Mouse (Mus musculus) intestine, embryonic 14.5 days (tissue): ENCODE measurements around the gene Ube2ql1. TPM values are rescaled to one million over a fixed set of nuclear protein-coding genes. Genes with fewer than 3 reads are reported as not detected.
A peak's percentile ranks its signal among the peaks of the same experiment; 100 is the strongest.

Experiments
- ATAC-seq: fragments of 200-750 bp; cut with Nextera tagmentation; replicated peaks from 2 replicates; pipeline ENCODE4 v1.8.0; 2017; ENCODE audit warnings: low read depth, moderate number of reproducible peaks, moderate TSS enrichment, moderate library complexity; ENCODE audit not compliant: low FRiP score, low TSS enrichment
- DNase-seq: peaks from one replicate; pipeline ENCODE4 v3.0.0-alpha.2; 2018; ENCODE audit warnings: low spot score
- H3K27ac ChIP-seq: fragments of 300-500 bp; sonication (generic); 2 replicates; pipeline ENCODE4 v1.5.1; 2014; ENCODE audit warnings: low read depth, mild to moderate bottlenecking, control low read depth
- H3K27me3 ChIP-seq: fragments of 300-500 bp; sonication (generic); replicated peaks from 2 replicates; pipeline ENCODE4 v1.6.1; 2014; ENCODE audit warnings: low read length, control low read depth; ENCODE audit not compliant: control insufficient read depth, insufficient read depth
- H3K36me3 ChIP-seq: fragments of 300-500 bp; sonication (generic); 2 replicates; pipeline ENCODE4 v1.6.1; 2014; ENCODE audit warnings: low read length, control low read depth; ENCODE audit not compliant: control insufficient read depth, insufficient read depth
- H3K4me1 ChIP-seq: fragments of 300-500 bp; sonication (generic); replicated peaks from 2 replicates; pipeline ENCODE4 v1.6.1; 2014; ENCODE audit warnings: low read length, control low read depth, mixed read lengths; ENCODE audit not compliant: control insufficient read depth, insufficient read depth
- H3K4me2 ChIP-seq: fragments of 300-500 bp; sonication (generic); 2 replicates; pipeline ENCODE4 v1.6.1; 2014; ENCODE audit warnings: low read length
- H3K4me3 ChIP-seq: fragments of 300-500 bp; sonication (generic); 2 replicates; pipeline ENCODE4 v1.5.1; 2014; ENCODE audit warnings: low read depth, low read length, control low read depth, mixed read lengths
- H3K9ac ChIP-seq: fragments of 300-500 bp; sonication (generic); 2 replicates; pipeline ENCODE4 v1.6.1; 2014; ENCODE audit warnings: mild to moderate bottlenecking, low read length
- H3K9me3 ChIP-seq: fragments of 300-500 bp; sonication (generic); 2 replicates; pipeline ENCODE4 v1.6.1; 2016; ENCODE audit warnings: low read length, control low read depth; ENCODE audit not compliant: control insufficient read depth
- WGBS: fragments of 180-500 bp; shearing (Covaris S2); extraction: QIAGEN DNeasy Blood & Tissue Kit; methylation state at CpG from one replicate; pipeline ENCODE4 v1.1.7; 2014; 5-methylcytosine and 5-hydroxymethylcytosine counted together
- polyA plus RNA-seq: library from polyadenylated mRNA; unstranded; fragments of >200 nt; fragmentation: Nextera tagmentation; extraction: Ambion mirVana; gene quantifications from 2 replicates; pipeline ENCODE4 v1.2.1, GENCODE M21; 2014

Gene Ube2ql1
- polyA plus RNA-seq, 1 experiment from 2014 or later: 0.27 TPM

DNA sequence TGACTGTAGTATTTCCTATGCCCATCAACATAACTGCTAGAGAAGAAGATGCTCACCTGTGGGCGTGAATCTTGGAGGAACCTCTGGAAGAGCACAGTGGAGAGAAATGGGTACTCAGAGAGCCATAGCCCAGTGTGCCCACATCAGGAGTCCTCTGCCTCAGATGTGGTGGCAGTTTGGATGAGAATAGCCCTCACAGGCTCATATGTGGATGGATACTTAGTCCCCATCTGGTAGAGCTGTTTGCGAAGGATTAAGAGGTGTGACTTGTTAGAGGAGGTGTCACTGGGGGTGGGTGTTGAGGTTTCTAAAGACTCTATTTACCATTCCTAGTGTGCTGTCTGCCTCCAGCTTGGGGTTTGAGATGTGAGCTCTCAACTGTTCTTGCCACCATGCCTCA, 13.2 kb upstream of the Ube2ql1 start:
- Histone ChIP-seq H3K9ac (no peak overlapping the region), H3K4me2 (no peak overlapping the region)

DNA sequence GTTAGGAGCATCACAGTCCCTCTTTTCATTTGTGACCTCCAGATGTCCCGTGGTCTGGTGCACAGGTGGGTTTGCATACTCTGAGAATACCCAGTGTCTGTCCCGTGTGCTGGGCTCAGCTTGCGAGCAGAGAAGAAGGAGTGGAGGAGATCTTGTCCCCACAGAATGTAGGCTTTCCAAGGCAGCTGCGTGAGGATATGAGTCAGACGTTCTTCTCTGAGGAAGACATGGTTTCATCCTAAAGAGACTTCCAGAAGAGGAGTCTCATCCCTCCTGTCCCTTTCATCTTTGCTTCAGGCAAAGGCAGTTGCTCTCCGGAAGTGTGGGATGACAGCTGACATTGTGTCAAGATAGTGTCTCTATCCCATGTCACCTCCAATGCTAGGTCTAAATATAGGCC, 11.8 kb upstream of the Ube2ql1 start:
- no peak overlapping the region for H3K4me3 ChIP-seq
- DNase-seq: no peak
- WGBS: 88% methylated on average over 6 of the region's 6 CpGs
- H3K27me3 ChIP-seq: no peaks in the 10 kb centered on the region
- no peaks in the 10 kb centered on the region for H3K4me1 ChIP-seq
- no peak overlapping the region for H3K9ac ChIP-seq
- H3K27ac ChIP-seq: no peak overlapping the region
- no peaks in the 10 kb centered on the region for H3K36me3 ChIP-seq
- H3K4me2 ChIP-seq: no peak overlapping the region
- no peaks in the 10 kb centered on the region for H3K9me3 ChIP-seq
- ATAC-seq: no peak

More for the DNA sequence above, 13.2 kb upstream of the Ube2ql1 start:
- DNase-seq (no peak), ATAC-seq (no peak)
- no peaks in the 10 kb centered on the region for H3K9me3 ChIP-seq
- no peaks in the 10 kb centered on the region for H3K4me1 ChIP-seq
- WGBS: 58% methylated on average over 2 of the region's 2 CpGs
- H3K27me3 ChIP-seq: no peaks in the 10 kb centered on the region
- H3K4me3 ChIP-seq: no peak overlapping the region
- H3K36me3 ChIP-seq: no peaks in the 10 kb centered on the region
- H3K27ac ChIP-seq: no peak overlapping the region

DNA sequence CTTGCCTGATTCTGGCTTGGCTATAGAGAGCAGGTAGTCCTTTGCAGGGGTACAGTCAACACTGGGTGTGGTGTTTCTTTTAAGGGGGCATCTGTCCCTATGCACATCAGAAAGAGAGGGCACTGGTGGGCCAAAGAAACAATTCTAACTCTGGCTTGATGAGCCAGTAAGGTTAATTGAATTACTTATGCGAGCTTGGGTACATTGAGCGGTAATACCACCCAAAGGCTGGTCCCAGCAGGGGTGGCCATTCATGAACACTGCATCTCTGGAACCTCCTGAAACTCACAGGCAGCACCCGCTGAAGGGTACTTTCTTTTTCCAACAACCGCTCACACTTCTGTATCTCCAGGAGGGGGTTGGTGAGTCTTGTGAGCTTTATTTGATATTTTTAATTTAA, 9.1 kb upstream of the Ube2ql1 start:
- H3K9me3 ChIP-seq: no peaks in the 10 kb centered on the region; the same call in 1 of the 2 replicates
- H3K4me2 ChIP-seq: no peak overlapping the region
- no peaks in the 10 kb centered on the region for H3K36me3 ChIP-seq
- no peak overlapping the region for H3K27ac ChIP-seq
- DNase-seq (no peak), ATAC-seq (no peak)
- 86% methylated on average over 4 of the region's 4 CpGs for WGBS
- H3K4me1 ChIP-seq: no peaks in the 10 kb centered on the region
- no peak overlapping the region for H3K4me3 ChIP-seq
- no peaks in the 10 kb centered on the region for H3K27me3 ChIP-seq
- H3K9ac ChIP-seq: no peak overlapping the region

DNA sequence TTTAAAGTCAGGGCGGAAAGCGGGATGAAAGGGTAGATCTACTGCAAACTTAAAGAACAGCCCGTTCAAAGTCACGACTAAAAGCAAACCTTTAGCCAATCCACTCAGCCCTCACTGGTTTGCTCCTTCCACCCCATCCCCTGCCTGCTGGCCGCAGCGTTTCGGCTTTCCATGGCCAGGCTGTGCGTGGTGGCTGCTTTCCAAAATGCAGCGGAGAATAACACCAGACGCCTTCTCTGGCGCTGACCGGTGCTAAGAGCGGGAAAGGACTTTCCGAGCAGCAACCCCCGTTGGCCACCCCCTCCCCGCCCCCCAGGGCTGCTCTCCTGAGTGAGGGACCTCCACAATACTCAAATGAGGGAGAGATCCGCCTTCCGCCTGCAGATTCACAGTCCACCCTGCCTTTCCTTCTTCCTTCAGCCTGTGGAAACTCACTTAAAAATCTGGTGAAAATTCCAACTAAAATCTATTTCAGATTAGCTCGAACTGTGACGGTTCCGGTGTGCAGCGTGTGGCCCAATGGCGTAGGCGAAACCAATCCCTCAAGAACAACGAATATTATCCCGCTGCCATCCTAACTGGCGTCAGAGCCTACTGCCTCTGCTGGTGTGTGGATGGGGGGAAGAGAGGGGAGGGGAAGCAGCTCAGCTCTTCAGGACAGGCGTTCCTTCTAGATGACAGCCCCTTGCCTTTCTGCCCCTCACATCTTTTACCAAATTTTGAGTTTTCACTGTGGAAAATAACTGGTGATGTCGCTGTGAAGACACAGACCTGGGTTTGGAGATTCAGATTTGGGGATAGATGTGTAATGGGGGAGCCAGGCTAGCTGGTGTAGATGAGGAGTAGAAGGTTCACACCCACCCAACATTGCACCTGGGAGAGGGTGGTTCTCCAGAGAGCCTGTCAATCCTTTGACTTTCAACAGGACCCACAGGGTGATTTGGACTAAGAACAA, 919 bp upstream of the Ube2ql1 start:
- Histone ChIP-seq H3K4me1 (0 out of 2 replicates have a peak, but pooled peaks cover 8% of the 10 kb centered on the region), H3K4me3 (peak overlapping the region; percentile 54), H3K4me2 (peak overlapping the region; percentile 99), H3K9me3 (no peaks in the 10 kb centered on the region; the same call in 1 of the 2 replicates), H3K27ac (no peak overlapping the region), H3K9ac (no peak overlapping the region), H3K36me3 (no peaks in the 10 kb centered on the region), H3K27me3 (peaks cover 49% of the 10 kb centered on the region)
- 0 out of 2 replicates have a peak, but pooled peaks have one; percentile 34 for ATAC-seq
- 2% methylated on average over 29 of the region's 29 CpGs for WGBS
- DNase-seq: peak; percentile 73

DNA sequence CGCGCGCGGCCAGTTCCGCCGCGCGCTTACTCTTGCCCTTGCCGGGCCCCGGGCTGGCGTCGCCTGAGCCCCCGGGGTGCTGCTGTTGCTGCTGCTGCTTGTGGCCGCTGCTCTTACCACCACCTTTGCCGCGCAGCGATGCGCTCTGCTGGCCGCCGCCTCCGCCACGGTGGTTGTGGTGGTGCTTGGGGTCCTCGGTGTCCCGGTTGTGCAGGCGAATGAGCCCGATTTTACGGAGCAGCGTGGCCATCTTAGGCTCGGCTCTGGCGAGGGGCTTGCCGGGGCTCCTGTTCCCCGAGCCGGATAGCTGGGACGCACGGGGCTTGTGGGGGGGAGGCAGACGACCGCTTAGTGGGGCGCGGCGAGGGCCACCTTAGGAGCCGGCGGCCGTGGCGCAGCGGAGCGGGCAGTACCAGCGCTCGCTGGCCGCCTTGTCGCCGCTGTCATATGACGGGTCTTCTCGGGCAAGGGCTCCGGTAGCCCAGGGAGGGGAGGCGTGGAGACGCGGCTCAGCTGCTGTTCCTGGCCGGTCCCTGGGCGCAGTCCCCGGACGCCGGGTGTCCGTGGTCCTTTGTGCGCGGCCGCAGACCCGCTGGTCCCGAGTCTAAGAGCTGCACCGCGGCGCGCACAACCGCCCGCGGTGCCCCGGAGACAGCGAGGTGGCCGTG, 464 bp downstream of the Ube2ql1 start:
- Histone ChIP-seq H3K27ac (no peak overlapping the region), H3K36me3 (no peaks in the 10 kb centered on the region), H3K9me3 (no peaks in the 10 kb centered on the region), H3K9ac (peak overlapping the region; percentile 35), H3K4me3 (peak overlapping the region; percentile 54), H3K4me1 (0 out of 2 replicates have a peak, but pooled peaks cover 8% of the 10 kb centered on the region), H3K27me3 (peaks cover 61% of the 10 kb centered on the region), H3K4me2 (peak overlapping the region; percentile 99)
- DNase-seq (no peak), ATAC-seq (peak; percentile 71)
- 0% methylated on average over 75 of the region's 78 CpGs for WGBS

DNA sequence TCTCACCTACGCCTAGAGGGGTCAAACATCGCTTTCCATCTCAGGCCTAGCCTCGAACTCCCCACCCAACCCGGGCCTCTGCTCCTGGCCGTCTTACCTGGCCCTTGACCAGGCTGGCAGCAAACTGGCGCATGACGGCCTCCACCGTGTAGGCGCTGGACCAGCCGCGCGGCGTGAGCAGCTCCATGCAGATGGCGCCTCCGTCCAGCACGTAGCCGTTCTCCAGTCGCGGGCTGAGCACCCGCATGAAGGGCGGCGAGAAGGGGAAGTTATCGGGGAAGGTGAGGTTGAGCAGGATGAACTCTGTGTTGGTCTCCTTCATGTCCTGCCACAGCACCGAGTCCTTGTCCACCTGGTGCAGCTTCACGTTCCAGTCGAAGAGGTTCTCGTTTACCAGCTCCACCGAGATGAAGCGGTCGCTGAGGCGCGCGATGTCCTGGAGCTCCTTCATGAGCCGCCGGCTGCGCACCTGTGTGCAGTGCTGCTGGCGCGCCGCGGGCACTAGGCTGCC, 1.2 kb downstream of the Ube2ql1 start:
- Histone ChIP-seq H3K27me3 (peaks cover 61% of the 10 kb centered on the region), H3K4me1 (0 out of 2 replicates have a peak, but pooled peaks cover 8% of the 10 kb centered on the region)

DNA sequence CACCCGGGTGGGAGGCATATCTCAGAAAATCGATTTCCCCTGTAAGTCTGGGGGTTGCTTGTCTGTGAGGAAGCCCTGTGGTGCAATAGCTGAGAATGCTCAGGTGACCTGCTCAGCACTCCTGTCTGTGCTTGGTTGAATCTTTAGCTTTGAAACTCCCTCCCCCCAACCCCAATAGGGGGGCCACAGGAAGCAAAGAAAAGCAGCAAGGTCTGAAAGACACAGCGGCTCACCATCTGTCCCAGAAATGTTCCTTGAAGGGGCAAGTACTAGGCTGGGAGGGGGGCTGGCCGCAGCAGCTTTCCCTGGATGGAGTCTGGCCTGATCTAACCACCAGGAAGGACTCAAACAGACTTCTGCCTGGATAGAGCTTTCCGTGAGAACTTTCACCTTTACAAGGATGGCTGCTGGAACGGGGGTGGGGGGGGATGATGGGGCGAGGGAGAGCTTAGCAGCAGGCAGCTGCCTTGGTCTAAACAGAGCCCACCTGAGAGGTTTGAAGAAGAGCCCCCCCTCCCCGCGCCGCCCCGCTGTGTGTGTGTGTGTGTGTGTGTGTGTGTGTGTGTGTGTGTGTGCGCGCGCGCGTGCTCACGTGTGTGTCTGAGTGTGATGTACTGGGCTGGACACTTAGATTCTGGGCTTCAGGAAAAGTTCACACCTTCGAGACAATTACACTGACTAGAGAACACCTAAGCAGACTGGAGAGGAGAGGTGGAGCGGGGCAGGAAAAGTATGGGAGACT, 2.1 kb downstream of the Ube2ql1 start:
- Histone ChIP-seq H3K4me3 (no peak overlapping the region), H3K27me3 (peaks cover 61% of the 10 kb centered on the region), H3K4me1 (0 out of 2 replicates have a peak, but pooled peaks cover 8% of the 10 kb centered on the region), H3K27ac (no peak overlapping the region), H3K4me2 (peak overlapping the region; percentile 99; the same call in 1 of the 2 replicates), H3K36me3 (no peaks in the 10 kb centered on the region), H3K9me3 (no peaks in the 10 kb centered on the region), H3K9ac (no peak overlapping the region)
- DNase-seq (no peak), ATAC-seq (no peak)
- 12% methylated on average over 19 of the region's 19 CpGs for WGBS

More for the DNA sequence above, 1.2 kb downstream of the Ube2ql1 start:
- Histone ChIP-seq H3K4me2 (peak overlapping the region; percentile 99), H3K36me3 (no peaks in the 10 kb centered on the region), H3K27ac (no peak overlapping the region), H3K9me3 (no peaks in the 10 kb centered on the region), H3K4me3 (peak overlapping the region; percentile 54), H3K9ac (0 out of 2 replicates have a peak overlapping the region, but pooled peaks have one; percentile 5)
- under 1% methylated on average over 37 of the region's 40 CpGs for WGBS
- DNase-seq (peak; percentile 78), ATAC-seq (0 out of 2 replicates have a peak, but pooled peaks have one; percentile 9)

DNA sequence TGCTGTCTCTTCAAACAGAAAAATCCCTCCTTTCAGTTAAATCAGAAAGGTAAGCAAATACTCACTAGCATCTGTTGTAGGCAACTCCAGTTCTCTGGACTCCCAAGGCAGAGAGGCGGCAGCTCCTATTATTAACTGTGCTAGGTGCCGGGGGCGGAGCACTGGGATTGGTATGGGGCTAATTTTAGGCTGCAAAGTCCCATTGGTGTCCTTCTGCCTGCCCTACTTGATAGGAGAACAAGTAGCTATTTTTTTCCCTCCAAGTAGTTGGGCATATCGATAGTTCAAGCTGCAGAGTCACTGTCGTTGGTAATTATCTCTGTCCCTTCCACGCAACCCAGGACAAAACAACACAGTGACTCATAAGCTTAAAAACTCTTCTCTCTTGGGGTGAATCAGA, 7.1 kb downstream of the Ube2ql1 start:
- H3K36me3 ChIP-seq: no peaks in the 10 kb centered on the region
- 88% methylated on average over 6 of the region's 6 CpGs for WGBS

More for the DNA sequence above, 7.1 kb downstream of the Ube2ql1 start:
- Histone ChIP-seq H3K27me3 (peaks cover 31% of the 10 kb centered on the region), H3K4me3 (no peak overlapping the region), H3K27ac (no peak overlapping the region), H3K4me2 (no peak overlapping the region), H3K4me1 (no peaks in the 10 kb centered on the region), H3K9ac (no peak overlapping the region), H3K9me3 (no peaks in the 10 kb centered on the region)
- DNase-seq: no peak
- ATAC-seq: no peak
